Mouse (Mus musculus) MEL (cell line): ENCODE results near the gene Fam196b. TPM values are rescaled to one million over a fixed set of nuclear protein-coding genes. Genes with fewer than 3 reads are reported as not detected.

Experiments
- DNase-seq: peaks from one replicate; pipeline ENCODE4 v3.0.0; 2011; ENCODE audit warnings: low read depth, low spot score
- H3K27ac ChIP-seq: 2 replicates; pipeline ENCODE4 v1.5.1; 2012; ENCODE audit warnings: low read depth, mild to moderate bottlenecking, control low read depth, low read length, moderate library complexity; ENCODE audit not compliant: control insufficient read depth
- H3K27me3 ChIP-seq, 2 experiments: fragments of 150-350 bp in 1 of 2; sonication (generic) in 1 of 2; 2 replicates each; pipeline ENCODE4 v1.6.1; 2012; ENCODE audit warnings: low read length in 2 of 2, mild to moderate bottlenecking in 2 of 2, improper control_type of control experiment in 1 of 2, moderate library complexity in 1 of 2; ENCODE audit not compliant: insufficient read depth in 2 of 2, control insufficient read depth in 1 of 2
- H3K36me3 ChIP-seq, 2 experiments: 2 replicates each; pipeline ENCODE4 v1.6.1; 2012 to 2014; ENCODE audit warnings: low read length in 2 of 2, improper control_type of control experiment in 1 of 2, inconsistent platforms in 1 of 2, mild to moderate bottlenecking in 1 of 2; ENCODE audit not compliant: insufficient read depth in 2 of 2, control insufficient read depth in 1 of 2
- H3K4me1 ChIP-seq, 2 experiments: fragments of 150-350 bp in 1 of 2; sonication (generic) in 1 of 2; 2 replicates each; pipeline ENCODE4 v1.6.1; 2012; ENCODE audit warnings: low read length in 2 of 2, improper control_type of control experiment in 1 of 2, mild to moderate bottlenecking in 1 of 2; ENCODE audit not compliant: insufficient read depth in 2 of 2, control insufficient read depth in 1 of 2
- H3K4me3 ChIP-seq, 2 experiments: fragments of 150-350 bp in 1 of 2; sonication (generic) in 1 of 2; 2 replicates each; pipeline ENCODE4 v1.5.1; 2012; ENCODE audit warnings: low read depth in 2 of 2, low read length in 2 of 2, mild to moderate bottlenecking in 2 of 2, moderate library complexity in 2 of 2, control low read depth in 1 of 2, improper control_type of control experiment in 1 of 2; ENCODE audit not compliant: control insufficient read depth in 1 of 2, insufficient read depth in 1 of 2
- H3K79me2 ChIP-seq: 2 replicates; pipeline ENCODE4 v1.6.1; 2012; ENCODE audit warnings: mild to moderate bottlenecking, low read length, moderate library complexity; ENCODE audit not compliant: control insufficient read depth, poor library complexity, insufficient read depth
- H3K9ac ChIP-seq: 2 replicates; pipeline ENCODE4 v1.6.1; 2012; ENCODE audit warnings: low read depth, mild to moderate bottlenecking, control low read depth, low read length, moderate library complexity; ENCODE audit not compliant: control insufficient read depth, poor library complexity, severe bottlenecking
- H3K9me3 ChIP-seq: fragments of 150-350 bp; sonication (generic); replicated peaks from 2 replicates; pipeline ENCODE4 v1.6.1; 2012; ENCODE audit warnings: mild to moderate bottlenecking, low read length, improper control_type of control experiment, moderate library complexity; ENCODE audit not compliant: insufficient read depth
- BHLHE40 ChIP-seq: IDR thresholded peaks from 2 replicates; pipeline ENCODE4 v1.6.1; 2012; ENCODE audit warnings: low read depth, mild to moderate bottlenecking, inconsistent platforms, low read length, improper control_type of control experiment, borderline replicate concordance
- CHD1 ChIP-seq: IDR thresholded peaks from 2 replicates; pipeline ENCODE4 v1.6.1; 2012; ENCODE audit warnings: low read depth, mild to moderate bottlenecking, inconsistent platforms, low read length, improper control_type of control experiment
- CHD2 ChIP-seq: IDR thresholded peaks from 2 replicates; pipeline ENCODE4 v1.6.1; 2011; ENCODE audit warnings: low read length, improper control_type of control experiment
- ELF1 ChIP-seq: IDR thresholded peaks from 2 replicates; pipeline ENCODE4 v1.6.1; 2014; ENCODE audit warnings: low read depth, mild to moderate bottlenecking, inconsistent platforms, low read length, improper control_type of control experiment, moderate library complexity
- EP300 ChIP-seq, 2 experiments: IDR thresholded peaks; 2 replicates each; pipeline ENCODE4 v1.6.1; 2011; ENCODE audit warnings: improper control_type of control experiment in 2 of 2, low read length in 2 of 2, low read depth in 1 of 2, mild to moderate bottlenecking in 1 of 2
- ETS1 ChIP-seq: IDR thresholded peaks from 2 replicates; pipeline ENCODE4 v1.6.1; 2012; ENCODE audit warnings: low read depth, mild to moderate bottlenecking, inconsistent platforms, low read length, improper control_type of control experiment, moderate library complexity
- GABPA ChIP-seq: IDR thresholded peaks from 2 replicates; pipeline ENCODE4 v1.6.1; 2012; ENCODE audit warnings: low read depth, mild to moderate bottlenecking, inconsistent platforms, low read length, improper control_type of control experiment, moderate library complexity
- GATA1 ChIP-seq: IDR thresholded peaks from 2 replicates; pipeline ENCODE4 v1.6.1; 2011; ENCODE audit warnings: low read depth, low read length, improper control_type of control experiment
- HCFC1 ChIP-seq: IDR thresholded peaks from 2 replicates; pipeline ENCODE4 v1.6.1; 2012; ENCODE audit warnings: low read depth, mild to moderate bottlenecking, inconsistent platforms, low read length, improper control_type of control experiment, moderate library complexity
- KAT2A ChIP-seq: conservative IDR thresholded peaks from 2 replicates; pipeline ENCODE4 v1.6.1; 2012; ENCODE audit warnings: low read depth, low read length, improper control_type of control experiment, inconsistent platforms
- MAFK ChIP-seq: IDR thresholded peaks from 2 replicates; pipeline ENCODE4 v1.6.1; 2011; ENCODE audit warnings: low read depth, mild to moderate bottlenecking, low read length, improper control_type of control experiment, borderline replicate concordance
- MAZ ChIP-seq: IDR thresholded peaks from 2 replicates; pipeline ENCODE4 v1.6.1; 2012; ENCODE audit warnings: low read depth, mild to moderate bottlenecking, inconsistent platforms, low read length, improper control_type of control experiment
- MEF2A ChIP-seq: IDR thresholded peaks from 2 replicates; pipeline ENCODE4 v1.6.1; 2014; ENCODE audit warnings: low read depth, mild to moderate bottlenecking, inconsistent platforms, low read length, improper control_type of control experiment; ENCODE audit not compliant: poor library complexity, insufficient replicate concordance, severe bottlenecking; ENCODE audit errors: extremely low read depth
- POLR2A ChIP-seq, 2 experiments: IDR thresholded peaks; 2 replicates each; pipeline ENCODE4 v1.6.1; 2011 to 2012; ENCODE audit warnings: low read length in 2 of 2, mild to moderate bottlenecking in 2 of 2, control low read depth in 1 of 2, improper control_type of control experiment in 1 of 2, low read depth in 1 of 2, moderate library complexity in 1 of 2; ENCODE audit not compliant: control insufficient read depth in 1 of 2, insufficient read depth in 1 of 2, poor library complexity in 1 of 2
- POLR2AphosphoS2 ChIP-seq: IDR thresholded peaks from 2 replicates; pipeline ENCODE4 v1.6.1; 2011; ENCODE audit warnings: low read length, improper control_type of control experiment
- POLR2AphosphoS5 ChIP-seq: IDR thresholded peaks from 2 replicates; pipeline ENCODE4 v1.6.1; 2012; ENCODE audit warnings: low read depth, borderline replicate concordance, mild to moderate bottlenecking, inconsistent platforms, low read length, moderate library complexity, mixed read lengths
- RAD21 ChIP-seq: IDR thresholded peaks from 2 replicates; pipeline ENCODE4 v1.6.1; 2011; ENCODE audit warnings: mild to moderate bottlenecking, low read depth, low read length, improper control_type of control experiment
- RCOR1 ChIP-seq: IDR thresholded peaks from 2 replicates; pipeline ENCODE4 v1.6.1; 2012; ENCODE audit warnings: low read depth, mild to moderate bottlenecking, inconsistent platforms, low read length, improper control_type of control experiment
- SMC3 ChIP-seq: IDR thresholded peaks from 2 replicates; pipeline ENCODE4 v1.6.1; 2011; ENCODE audit warnings: low read depth, low read length, improper control_type of control experiment
- TBP ChIP-seq: IDR thresholded peaks from 2 replicates; pipeline ENCODE4 v1.8.0; 2011; ENCODE audit warnings: low read depth, low read length, improper control_type of control experiment
- TCF12 ChIP-seq: IDR thresholded peaks from 2 replicates; pipeline ENCODE4 v1.6.1; 2014; ENCODE audit warnings: low read depth, mild to moderate bottlenecking, inconsistent platforms, low read length, improper control_type of control experiment, moderate library complexity
- UBTF ChIP-seq: IDR thresholded peaks from 2 replicates; pipeline ENCODE4 v1.6.1; 2012; ENCODE audit warnings: low read depth, mild to moderate bottlenecking, inconsistent platforms, low read length, improper control_type of control experiment, moderate library complexity, borderline replicate concordance; ENCODE audit not compliant: insufficient read depth
- USF2 ChIP-seq, 2 experiments: IDR thresholded peaks; 2 replicates each; pipeline ENCODE4 v1.6.1; 2011 to 2012; ENCODE audit warnings: improper control_type of control experiment in 2 of 2, low read length in 2 of 2, borderline replicate concordance in 1 of 2, inconsistent platforms in 1 of 2, low read depth in 1 of 2, mild to moderate bottlenecking in 1 of 2; ENCODE audit not compliant: insufficient read depth in 1 of 2
- ZKSCAN1 ChIP-seq: IDR thresholded peaks from 2 replicates; pipeline ENCODE4 v1.6.1; 2012; ENCODE audit warnings: low read depth, mild to moderate bottlenecking, inconsistent platforms, low read length, improper control_type of control experiment, moderate library complexity
- ZMIZ1 ChIP-seq: IDR thresholded peaks from 2 replicates; pipeline ENCODE4 v1.6.1; 2012; ENCODE audit warnings: low read depth, mild to moderate bottlenecking, inconsistent platforms, low read length, improper control_type of control experiment, moderate library complexity
- polyA plus RNA-seq, 2 experiments: library from polyadenylated mRNA; stranded (reverse) in 1 of 2; unstranded in 1 of 2; fragments of >175 nt in 1 of 2; fragments of >200 nt in 1 of 2; gene quantifications; 2 replicates each; pipeline versions ENCODE4 v1.2.1 to v1.2.4; 2012; ENCODE audit warnings: low replicate concordance in 2 of 2, low read depth in 1 of 2; ENCODE audit not compliant: insufficient read length in 2 of 2, insufficient read depth in 1 of 2, missing spikeins in 1 of 2
- total RNA-seq: library from RNA; depleted of rRNA; stranded (reverse); fragments of 300-350 nt; gene quantifications from 2 replicates; pipeline ENCODE4 v1.2.3, GENCODE M21; 2012

Fam196b gene
- total and polyA plus RNA-seq, 3 experiments = 0.10 to 0.23 TPM; not detected in 1

GRCm38 (mm10) chr11:34339693-34340092 lies 25.1 kb downstream of the Fam196b start:
- no peaks in the 10 kb centered on the region for H3K9me3 ChIP-seq
- no peak for DNase-seq
- no peak overlapping the region for H3K4me3 ChIP-seq
- H3K36me3 ChIP-seq = no peaks in the 10 kb centered on the region
- no peaks in the 10 kb centered on the region for H3K27me3 ChIP-seq
- H3K9ac ChIP-seq = no peak overlapping the region
- no peaks in the 10 kb centered on the region for H3K4me1 ChIP-seq
- TF ChIP-seq MEF2A = no peak
- TF ChIP-seq CHD1 = no peak
- TF ChIP-seq RCOR1 = no peak
- TF ChIP-seq GATA1 = no peak
- no peak for TF ChIP-seq GABPA
- TF ChIP-seq POLR2A (IDR thresholded peaks at IDR 0.05; ENCODE audit: control insufficient read depth in 1 of 2, insufficient read depth in 1 of 2, low read depth in 1 of 2, low read length in 2 of 2, poor library complexity in 1 of 2) = no peak
- no peak for TF ChIP-seq POLR2AphosphoS5
- TF ChIP-seq RAD21 = no peak
- TF ChIP-seq HCFC1 = no peak
- TF ChIP-seq, all 39 proteins: peak for 0
- Histone ChIP-seq H3K27ac (no peak overlapping the region), H3K79me2 (no peaks in the 10 kb centered on the region)

- no peak overlapping the region for H3K27ac ChIP-seq
- TF ChIP-seq ELF1 (no peak), SMC3 (no peak), KAT2A (no peak), MAZ (no peak), POLR2AphosphoS2 (no peak), ETS1 (no peak), CHD2 (no peak), USF2 (IDR thresholded peaks at IDR 0.05; ENCODE audit: borderline replicate concordance in 1 of 2, insufficient read depth in 1 of 2, low read depth in 1 of 2, low read length in 2 of 2) (no peak), BHLHE40 (no peak), TBP (no peak), MAFK (no peak), ZKSCAN1 (no peak), UBTF (no peak), EP300 (IDR thresholded peaks at IDR 0.05; ENCODE audit: low read depth in 1 of 2, low read length in 2 of 2) (no peak), CHD1 (no peak), GATA1 (no peak), TCF12 (no peak), ZMIZ1 (no peak)
- no peaks in the 10 kb centered on the region for H3K79me2 ChIP-seq
- H3K36me3 ChIP-seq = peaks cover 0 to 4% of the 10 kb centered on the region in 2 experiments; a peak in 1 of 4 replicates
- no peaks in the 10 kb centered on the region for H3K9me3 ChIP-seq
- no peak for DNase-seq
- no peaks in the 10 kb centered on the region for H3K4me1 ChIP-seq
- no peak overlapping the region for H3K9ac ChIP-seq
- H3K4me3 ChIP-seq = no peak overlapping the region
- H3K27me3 ChIP-seq = no peaks in the 10 kb centered on the region
These were observed 29.2 kb downstream of the Fam196b start for GRCm38 (mm10) chr11:34343742-34344307.
